Mouse (Mus musculus) embryonic facial prominence, embryonic 11.5 days (tissue): ENCODE data around the gene Rpap3. TPM values are rescaled to one million over a fixed set of nuclear protein-coding genes. Genes with fewer than 3 reads are reported as not detected.

Source experiments
- ATAC-seq: fragments of 200-750 bp; cut with Nextera tagmentation; replicated peaks from 2 replicates; pipeline ENCODE4 v1.8.0; 2017; ENCODE audit warnings: low read depth; ENCODE audit not compliant: insufficient number of reproducible peaks, low FRiP score, low TSS enrichment
- DNase-seq: peaks from one replicate; pipeline ENCODE4 v3.0.0-alpha.2; 2015; ENCODE audit warnings: low spot score
- H3K27ac ChIP-seq: fragments of 300-500 bp; sonication (generic); replicated peaks from 2 replicates; pipeline ENCODE4 v1.5.1; 2014; ENCODE audit warnings: mild to moderate bottlenecking, low read depth, low read length, control low read depth
- H3K27me3 ChIP-seq: fragments of 300-500 bp; sonication (generic); 2 replicates; pipeline ENCODE4 v1.6.1; 2014; ENCODE audit warnings: mild to moderate bottlenecking, low read length, moderate library complexity, mixed read lengths; ENCODE audit not compliant: control insufficient read depth, insufficient read depth
- H3K36me3 ChIP-seq: fragments of 300-500 bp; sonication (generic); replicated peaks from 2 replicates; pipeline ENCODE4 v1.6.1; 2014; ENCODE audit warnings: low read depth, mild to moderate bottlenecking, low read length, moderate library complexity, mixed read lengths; ENCODE audit not compliant: control insufficient read depth, insufficient read depth
- H3K4me1 ChIP-seq: fragments of 300-500 bp; sonication (generic); 2 replicates; pipeline ENCODE4 v1.6.1; 2014; ENCODE audit warnings: low read length, mixed read lengths; ENCODE audit not compliant: control insufficient read depth, insufficient read depth
- H3K4me2 ChIP-seq: fragments of 300-500 bp; sonication (generic); 2 replicates; pipeline ENCODE4 v1.6.1; 2014; ENCODE audit warnings: low read depth, mild to moderate bottlenecking, control low read depth, low read length, moderate library complexity
- H3K4me3 ChIP-seq: fragments of 300-500 bp; sonication (generic); 2 replicates; pipeline ENCODE4 v1.5.1; 2014; ENCODE audit warnings: low read depth, low read length, control low read depth
- H3K9ac ChIP-seq: fragments of 300-500 bp; sonication (generic); replicated peaks from 2 replicates; pipeline ENCODE4 v1.6.1; 2014; ENCODE audit warnings: mild to moderate bottlenecking, control low read depth, low read length
- H3K9me3 ChIP-seq: fragments of 300-500 bp; sonication (generic); replicated peaks from 2 replicates; pipeline ENCODE4 v1.6.1; 2016; ENCODE audit warnings: mild to moderate bottlenecking, low read length, inconsistent platforms, mixed read lengths; ENCODE audit not compliant: control insufficient read depth
- WGBS: fragments of 180-500 bp; shearing (Covaris S2); extraction: QIAGEN DNeasy Blood & Tissue Kit; methylation state at CpG from one replicate; pipeline ENCODE4 v1.1.7; 2014; 5-methylcytosine and 5-hydroxymethylcytosine counted together
- polyA plus RNA-seq: library from polyadenylated mRNA; unstranded; fragments of >200 nt; fragmentation: Nextera tagmentation; extraction: Ambion mirVana; gene quantifications from 2 replicates; pipeline ENCODE4 v1.2.1, GENCODE M21; 2014

The Rpap3 gene
- polyA plus RNA-seq: 54.7 and 54.9 TPM in 2 replicates

DNA sequence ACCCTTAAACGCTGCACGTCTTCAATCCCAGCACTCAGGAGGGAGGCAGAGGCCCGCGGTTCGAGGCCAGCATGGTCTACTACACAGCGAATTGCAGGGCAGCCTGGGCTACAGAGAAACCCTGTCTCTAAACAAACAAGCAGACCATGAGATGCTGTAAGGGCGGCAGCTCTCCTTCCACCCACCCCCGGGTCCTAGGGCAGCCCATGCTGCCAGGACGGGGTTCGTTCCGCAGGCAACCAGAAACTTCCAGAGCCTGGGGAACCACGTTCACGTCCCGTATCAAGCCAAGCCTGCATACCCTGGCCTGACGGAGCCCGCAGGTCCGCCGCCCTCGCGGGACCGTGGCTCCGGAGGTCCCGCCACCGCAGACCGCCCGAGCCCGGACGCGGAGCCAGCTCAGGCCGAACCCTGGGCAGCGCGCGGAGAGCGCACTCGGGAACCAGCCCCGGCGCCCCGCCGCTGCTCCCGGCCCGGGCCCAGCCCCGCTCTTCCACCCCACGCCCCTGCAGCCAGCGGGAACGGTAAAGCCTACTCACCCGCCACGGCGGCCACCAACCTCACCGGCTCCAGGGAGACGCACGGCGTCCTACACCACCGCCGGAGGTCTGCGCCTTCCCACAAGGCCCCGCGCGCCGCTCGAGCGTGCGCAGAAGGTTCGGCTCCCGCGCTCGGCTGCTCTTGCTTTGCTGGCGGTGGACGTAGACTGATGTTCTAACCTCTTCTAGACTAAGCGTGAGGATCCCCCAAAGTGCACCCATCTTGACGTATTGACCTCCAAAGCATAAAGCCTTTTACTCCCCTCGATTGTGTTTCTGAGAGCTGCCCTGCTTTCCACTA, at the start of gene Rpap3:
TSS of gene Rpap3 (minus strand) at position 615 of the 840 bp plus-strand sequence.
- no peaks in the 10 kb centered on the region for H3K27me3 ChIP-seq
- no peaks in the 10 kb centered on the region for H3K9me3 ChIP-seq
- 0 out of 2 replicates have a peak, but pooled peaks cover 2% of the 10 kb centered on the region for H3K36me3 ChIP-seq
- ATAC-seq (peak; percentile 89), DNase-seq (peak; percentile 89)
- no peaks in the 10 kb centered on the region for H3K4me1 ChIP-seq
- peak within 1 kb of the TSS; percentile 53 for H3K4me2 ChIP-seq
- peak within 1 kb of the TSS; percentile 97 for H3K4me3 ChIP-seq
- peak within 1 kb of the TSS; percentile 41; the same call in 1 of the 2 replicates for H3K27ac ChIP-seq
- WGBS: under 1% methylated on average over 68 of the region's 71 CpGs
- H3K9ac ChIP-seq: peak within 1 kb of the TSS; percentile 97

DNA sequence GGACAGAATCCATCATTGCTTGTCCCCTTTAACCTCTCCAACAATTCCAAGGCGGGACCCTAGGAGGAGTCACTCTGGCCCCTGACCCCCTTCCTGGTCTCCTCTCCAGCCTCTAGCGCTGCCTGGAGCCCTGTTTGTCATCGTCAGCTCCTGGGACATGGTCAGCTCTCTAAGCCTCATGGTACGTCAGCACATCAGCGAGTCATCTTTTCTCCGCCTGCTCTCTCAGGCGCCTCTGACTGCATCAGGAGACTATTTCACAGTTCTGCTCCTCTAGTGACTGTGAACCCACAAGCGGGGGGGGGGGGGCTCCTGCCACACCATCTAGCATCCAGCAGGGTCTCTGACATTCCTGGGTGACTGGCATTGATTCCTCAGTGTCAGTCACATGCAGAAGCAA, 49.7 kb upstream of the Rpap3 start:
- Histone ChIP-seq H3K36me3 (no peaks in the 10 kb centered on the region), H3K9ac (no peak overlapping the region), H3K9me3 (no peaks in the 10 kb centered on the region), H3K27me3 (no peaks in the 10 kb centered on the region), H3K4me2 (no peak overlapping the region), H3K4me1 (no peaks in the 10 kb centered on the region), H3K4me3 (no peak overlapping the region), H3K27ac (no peak overlapping the region)
- WGBS: 46% methylated on average over 8 of the region's 8 CpGs
- DNase-seq: no peak
- no peak for ATAC-seq

DNA sequence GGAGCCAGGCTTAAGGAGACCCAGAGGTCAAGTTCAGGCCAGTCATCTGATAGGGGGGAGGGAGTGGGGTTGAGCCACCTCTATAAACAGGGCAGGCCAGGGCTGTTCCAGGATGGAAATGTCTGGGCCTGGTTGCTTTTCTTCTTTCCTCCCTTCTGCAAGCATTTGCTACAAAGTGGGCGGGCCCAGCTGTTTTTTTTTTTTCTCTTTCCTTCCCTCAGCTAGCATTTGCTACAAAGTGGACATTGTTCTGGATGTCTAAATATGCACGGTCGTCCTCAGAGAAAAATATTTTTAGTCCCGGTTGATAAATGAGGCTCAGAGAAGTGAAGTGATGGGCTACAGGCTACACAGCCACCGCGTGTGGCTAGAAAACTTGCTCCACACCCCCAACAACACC, 48.9 kb upstream of the Rpap3 start:
- DNase-seq (no peak), ATAC-seq (no peak)
- Histone ChIP-seq H3K4me2 (no peak overlapping the region), H3K4me3 (no peak overlapping the region), H3K9me3 (no peaks in the 10 kb centered on the region), H3K36me3 (no peaks in the 10 kb centered on the region), H3K4me1 (no peaks in the 10 kb centered on the region), H3K9ac (no peak overlapping the region), H3K27me3 (no peaks in the 10 kb centered on the region), H3K27ac (no peak overlapping the region)
- WGBS: 43% methylated on average over 6 of the region's 6 CpGs

DNA sequence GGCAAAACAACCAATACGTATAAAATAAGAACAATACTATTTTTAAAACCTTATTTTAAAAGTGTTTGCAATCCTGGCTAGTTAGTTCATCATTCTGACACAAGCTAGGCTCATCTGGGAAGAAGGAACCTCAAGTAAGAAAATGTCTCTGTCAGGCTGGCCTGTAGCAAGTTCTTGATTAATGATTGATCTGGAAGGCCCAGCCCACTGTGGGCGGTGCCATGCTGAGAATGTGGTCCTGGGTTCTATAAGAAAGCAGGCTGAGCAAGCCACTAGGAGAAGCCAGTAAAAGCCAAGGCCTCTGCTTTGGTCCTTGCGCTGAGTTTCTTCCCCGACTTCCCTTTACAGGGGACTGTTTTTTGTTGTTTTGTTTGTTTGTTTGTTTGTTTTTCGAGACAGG, 46.9 kb upstream of the Rpap3 start:
- Histone ChIP-seq H3K4me1 (no peaks in the 10 kb centered on the region), H3K4me3 (no peak overlapping the region), H3K36me3 (no peaks in the 10 kb centered on the region), H3K9ac (no peak overlapping the region), H3K4me2 (no peak overlapping the region), H3K27me3 (no peaks in the 10 kb centered on the region), H3K9me3 (no peaks in the 10 kb centered on the region), H3K27ac (no peak overlapping the region)
- ATAC-seq (no peak), DNase-seq (no peak)
- WGBS: 91% methylated on average over 5 of the region's 5 CpGs

DNA sequence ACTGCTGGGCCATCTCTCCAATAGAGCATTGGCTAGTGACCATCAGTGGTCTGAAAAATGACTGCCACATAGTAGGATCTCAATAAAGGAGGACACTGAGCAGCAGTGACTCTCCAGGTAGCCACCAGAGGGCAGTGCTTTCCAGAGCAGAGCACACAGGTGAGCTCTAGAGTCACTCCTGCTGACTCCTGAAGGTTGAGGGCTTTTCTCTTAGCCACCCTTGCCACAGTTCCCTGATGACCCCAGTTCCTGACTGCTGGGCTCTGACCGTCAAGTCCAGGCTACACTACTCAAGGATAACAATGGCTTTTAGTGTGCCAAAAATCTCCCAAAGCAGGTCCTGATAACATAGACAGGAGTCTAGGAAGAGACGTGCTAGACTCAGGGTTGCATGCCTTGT, 46.1 kb upstream of the Rpap3 start:
- Histone ChIP-seq H3K4me1 (no peaks in the 10 kb centered on the region), H3K27me3 (no peaks in the 10 kb centered on the region), H3K36me3 (no peaks in the 10 kb centered on the region), H3K9me3 (no peaks in the 10 kb centered on the region), H3K4me2 (no peak overlapping the region), H3K27ac (no peak overlapping the region), H3K9ac (no peak overlapping the region), H3K4me3 (no peak overlapping the region)
- DNase-seq (no peak), ATAC-seq (no peak)
- WGBS: 77% methylated on average over 2 of the region's 2 CpGs

DNA sequence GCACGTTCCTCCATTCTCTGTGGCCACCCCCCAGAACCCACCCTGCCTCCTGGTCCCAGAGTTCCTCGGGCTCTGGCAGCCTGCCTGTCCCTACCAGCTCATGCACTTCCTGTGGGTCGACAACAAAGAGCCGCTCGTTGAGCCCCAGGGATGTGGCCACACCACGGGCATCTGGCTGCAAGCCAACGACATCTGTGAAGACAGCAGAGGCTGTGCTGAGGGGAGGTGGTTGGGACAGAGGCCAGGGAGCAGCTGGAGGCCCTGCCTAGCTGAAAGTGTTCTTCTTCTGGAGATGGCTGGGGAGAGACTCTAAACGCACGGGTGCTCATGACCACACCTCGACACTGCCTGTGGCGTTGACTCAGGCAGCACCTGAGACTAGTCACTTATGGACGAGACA, 45.1 kb upstream of the Rpap3 start:
- WGBS: 46% methylated on average over 12 of the region's 12 CpGs
- no peak overlapping the region for H3K27ac ChIP-seq
- H3K36me3 ChIP-seq: no peaks in the 10 kb centered on the region
- no peak overlapping the region for H3K4me2 ChIP-seq
- H3K9ac ChIP-seq: no peak overlapping the region
- H3K9me3 ChIP-seq: no peaks in the 10 kb centered on the region
- H3K27me3 ChIP-seq: no peaks in the 10 kb centered on the region
- H3K4me1 ChIP-seq: no peaks in the 10 kb centered on the region
- no peak overlapping the region for H3K4me3 ChIP-seq
- DNase-seq (peak; percentile 38), ATAC-seq (no peak)

DNA sequence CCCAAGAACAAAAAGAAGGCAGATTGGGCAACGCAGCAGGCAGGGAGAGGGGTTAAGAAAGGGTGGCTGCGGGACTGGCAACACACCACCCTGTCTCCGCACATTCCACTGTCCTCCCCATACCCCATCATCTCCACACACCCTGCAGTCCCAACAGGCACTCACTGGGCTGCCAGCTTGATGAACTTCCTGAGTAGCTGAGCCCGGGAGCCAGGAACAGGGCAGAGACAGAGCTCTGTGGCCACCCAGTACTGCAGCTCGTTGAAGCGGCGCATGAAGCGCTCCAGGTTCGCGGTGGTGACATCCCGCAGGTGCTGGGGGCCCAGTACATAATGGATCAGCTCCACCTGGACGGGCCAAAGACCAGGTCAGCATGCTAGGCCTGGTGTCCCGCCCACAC, 44.2 kb upstream of the Rpap3 start:
- DNase-seq (no peak), ATAC-seq (no peak)
- Histone ChIP-seq H3K9ac (no peak overlapping the region), H3K4me2 (no peak overlapping the region), H3K4me1 (no peaks in the 10 kb centered on the region), H3K4me3 (no peak overlapping the region), H3K27ac (no peak overlapping the region), H3K9me3 (no peaks in the 10 kb centered on the region), H3K36me3 (no peaks in the 10 kb centered on the region), H3K27me3 (no peaks in the 10 kb centered on the region)
- whole genome bisulfite sequencing: 89% methylated on average over 13 of the region's 13 CpGs

DNA sequence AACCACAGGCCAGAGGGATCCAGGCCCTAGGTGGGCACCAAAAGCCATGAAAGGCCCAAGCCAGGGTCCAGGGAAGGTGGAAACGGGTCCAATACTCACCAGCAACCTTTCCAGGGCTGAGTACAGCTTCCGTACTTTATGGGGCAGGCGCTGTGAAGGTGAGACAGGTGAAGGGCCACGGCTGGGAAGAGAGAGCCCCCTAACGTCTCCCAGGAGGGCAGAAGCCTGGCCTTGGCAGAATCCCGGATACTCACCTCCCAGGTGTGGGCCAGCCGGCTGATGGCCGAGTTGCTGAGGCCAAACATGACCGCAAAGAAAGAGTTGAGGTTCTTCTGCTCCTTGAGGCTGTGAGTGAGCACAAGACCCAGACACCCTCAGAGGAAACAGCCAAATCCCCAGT, 43.8 kb upstream of the Rpap3 start:
- ATAC-seq: no peak
- H3K4me3 ChIP-seq: no peak overlapping the region
- H3K27me3 ChIP-seq: no peaks in the 10 kb centered on the region
- WGBS: 88% methylated on average over 9 of the region's 9 CpGs
- no peak overlapping the region for H3K4me2 ChIP-seq
- no peak overlapping the region for H3K9ac ChIP-seq
- no peaks in the 10 kb centered on the region for H3K36me3 ChIP-seq
- no peaks in the 10 kb centered on the region for H3K4me1 ChIP-seq
- H3K9me3 ChIP-seq: no peaks in the 10 kb centered on the region
- DNase-seq: no peak
- no peak overlapping the region for H3K27ac ChIP-seq
